Mouse (Mus musculus) small intestine, adult 2 months (tissue): ENCODE measurements around the gene Smarca1.

Source experiments
- CTCF ChIP-seq: fragments of 200-500 bp; IDR thresholded peaks from 2 replicates; pipeline ENCODE4 v1.5.1; 2012; ENCODE audit warnings: low read depth, mild to moderate bottlenecking, control low read depth, inconsistent platforms, low read length, moderate library complexity, mixed read lengths; ENCODE audit not compliant: insufficient replicate concordance, insufficient read length; ENCODE audit errors: extremely low read depth
- POLR2A ChIP-seq: fragments of 200-500 bp; IDR thresholded peaks from 2 replicates; pipeline ENCODE4 v1.6.1; 2012; ENCODE audit warnings: low read depth, mild to moderate bottlenecking, control low read depth, inconsistent platforms, low read length, moderate library complexity

GRCm38 (mm10) chrX:47930449-47930848 is 37.7 kb upstream of the Smarca1 start:
- TF ChIP-seq CTCF (no peak), POLR2A (no peak)
